Mouse (Mus musculus): ENCODE results near the gene Rgs12.

Gene Rgs12

DNA sequence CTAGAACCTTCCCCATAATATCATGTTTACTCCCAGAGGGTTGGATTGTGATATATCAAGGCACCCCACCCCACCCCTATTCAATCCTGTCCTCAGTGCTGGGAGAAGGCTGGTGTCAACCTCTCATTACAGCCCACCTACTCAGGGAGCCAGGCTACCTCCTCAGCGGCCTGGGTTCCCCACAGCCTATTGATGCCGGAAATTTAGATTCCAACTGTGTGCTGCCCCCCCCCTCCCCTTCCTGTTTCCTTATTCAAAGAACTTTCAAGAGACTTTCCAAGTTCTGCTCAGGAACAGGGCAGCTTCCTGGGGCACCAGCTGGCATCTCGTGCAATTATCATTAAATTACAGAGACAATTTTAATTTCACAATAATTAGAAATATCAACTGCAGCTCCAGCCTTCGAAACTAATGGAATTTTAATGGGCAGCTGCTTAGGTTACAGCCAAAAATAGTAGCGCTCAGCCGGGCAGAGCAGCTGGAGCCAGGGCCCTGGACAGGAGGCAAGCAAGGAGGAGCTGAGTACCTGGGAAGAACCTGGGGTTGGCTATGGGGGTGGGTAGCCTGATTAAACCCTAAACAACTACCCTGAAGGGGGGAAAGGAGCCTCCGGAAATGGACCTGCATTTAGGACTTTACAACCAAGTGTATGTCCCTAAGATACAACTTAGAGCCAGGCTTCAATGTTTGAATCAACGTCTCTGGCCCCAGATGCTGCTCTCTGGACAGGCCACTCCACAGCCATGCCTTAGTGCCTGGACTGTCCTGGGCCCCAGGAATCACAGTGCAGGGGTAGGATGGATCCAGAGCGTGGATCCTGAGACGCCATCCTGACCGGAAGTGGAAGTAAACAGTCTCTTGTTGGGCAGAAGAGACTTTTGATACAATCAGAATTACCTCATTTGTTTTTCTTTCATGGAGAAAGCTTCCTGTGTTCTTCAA, 17.5 kb upstream of the Rgs12 start:
- DNase-seq = peak; percentile 55

DNA sequence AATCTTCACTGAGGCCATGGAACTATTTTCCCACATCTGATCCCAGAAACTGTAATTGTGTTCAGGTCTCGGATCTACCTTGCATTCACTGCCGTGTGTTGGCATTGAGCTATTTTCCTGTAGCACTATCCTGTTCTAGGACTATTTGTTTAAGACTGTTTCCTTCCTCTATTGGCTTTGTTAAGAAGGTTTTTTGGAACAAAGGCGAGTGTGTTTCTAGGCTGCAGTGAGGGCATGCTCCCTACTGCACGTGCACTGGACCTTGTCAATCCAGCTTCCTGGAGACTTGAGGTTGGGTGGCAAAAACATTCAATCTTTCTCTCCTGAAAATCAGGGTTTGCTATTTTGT, 16.8 kb upstream of the Rgs12 start:
- peak; percentile 51 for DNase-seq

DNA sequence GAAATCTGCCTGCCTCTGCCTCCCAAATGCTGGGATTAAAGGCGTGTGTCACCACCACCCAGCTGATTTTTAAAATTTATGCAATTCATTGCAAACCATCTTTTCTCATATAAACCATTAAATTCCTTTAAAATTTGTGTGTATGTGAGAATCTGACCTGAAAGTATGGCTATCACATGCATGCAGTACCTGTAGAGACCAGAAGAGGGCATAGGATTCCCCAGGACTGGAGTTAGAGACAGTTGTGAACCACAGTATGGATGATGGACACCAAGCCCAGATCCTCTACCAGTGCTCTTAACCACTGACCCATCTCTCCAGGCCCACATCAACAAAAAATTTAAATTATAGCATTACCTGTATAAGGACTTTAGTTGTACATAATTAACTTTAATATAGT, 15.8 kb upstream of the Rgs12 start:
- no peak for DNase-seq

DNA sequence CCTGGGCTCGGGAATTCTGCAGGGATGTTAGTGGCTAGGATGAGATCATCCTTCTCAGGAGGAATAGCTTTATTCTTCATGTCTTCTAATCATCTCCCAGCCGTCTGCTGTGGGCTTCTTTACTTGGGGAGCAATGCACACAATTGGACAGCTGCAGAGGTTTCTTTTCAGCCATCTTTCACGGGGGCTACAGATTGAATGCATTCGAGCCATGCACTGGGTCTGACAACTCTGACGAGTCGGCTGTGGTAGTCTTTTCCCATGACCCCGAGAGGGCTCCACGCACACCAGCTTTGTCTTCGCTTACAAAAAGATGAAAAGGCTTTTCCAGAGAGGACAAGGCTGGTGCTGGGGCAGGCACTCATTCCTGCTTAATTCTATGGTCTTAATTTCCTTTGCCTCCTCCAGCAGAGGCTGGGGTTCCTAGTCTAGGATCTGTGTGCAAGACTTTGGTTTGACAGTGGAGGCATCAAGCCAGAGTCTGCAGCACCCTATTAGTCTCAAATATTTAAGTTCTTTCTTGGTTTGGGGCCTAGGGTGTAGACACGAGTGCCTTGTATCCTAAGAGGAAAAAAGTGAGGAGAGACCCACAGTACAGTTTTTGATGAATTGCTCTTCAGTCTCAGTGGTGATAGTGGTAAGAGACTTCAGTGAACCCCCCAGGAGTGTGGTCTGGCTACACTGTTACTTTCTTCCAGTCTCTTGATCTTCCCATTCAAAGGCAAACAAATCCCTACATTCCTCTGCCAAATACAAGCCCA, 7.4 kb upstream of the Rgs12 start:
- no peak for DNase-seq

DNA sequence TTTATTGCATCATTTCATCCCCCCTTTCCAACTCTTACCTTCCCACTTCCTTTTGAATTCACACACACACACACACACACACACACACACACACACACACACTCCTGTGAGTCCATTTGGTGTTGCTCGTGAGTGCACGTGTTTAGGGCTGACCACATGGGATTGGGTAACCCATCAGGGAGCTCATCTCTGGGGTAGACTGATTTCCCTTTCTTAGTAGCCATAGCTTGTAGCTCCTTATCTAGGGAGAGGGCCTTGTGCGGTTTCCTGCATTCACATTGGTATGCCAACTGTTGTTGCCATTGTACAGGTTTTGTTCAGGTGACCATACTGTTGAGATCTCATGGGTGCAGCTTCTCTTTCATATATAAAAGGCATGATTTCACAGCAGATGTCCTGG, 5.8 kb upstream of the Rgs12 start:
- no peak for DNase-seq

DNA sequence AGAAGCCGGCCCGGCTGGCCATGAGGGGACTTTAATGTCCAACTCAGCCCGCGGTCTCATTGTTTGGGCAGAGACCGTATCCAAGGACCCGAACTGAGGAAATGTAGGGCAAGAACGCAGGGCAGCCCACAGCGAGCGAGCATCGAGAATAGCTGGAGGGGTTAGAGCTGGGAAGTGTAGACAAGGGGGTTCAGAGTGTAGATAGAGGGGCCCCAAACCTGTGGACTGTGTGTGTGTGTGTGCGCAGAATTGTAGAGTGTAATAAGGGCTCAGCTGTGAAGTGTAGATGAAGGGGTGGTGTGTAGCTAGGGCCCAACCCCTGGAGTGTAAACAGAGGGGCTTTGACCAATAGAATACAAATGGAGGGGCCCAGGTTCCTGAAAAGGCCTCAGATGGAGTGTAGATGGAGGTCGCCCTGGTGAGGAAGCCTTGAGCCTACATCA, 545 bp downstream of the Rgs12 start:
- no peak for DNase-seq

DNA sequence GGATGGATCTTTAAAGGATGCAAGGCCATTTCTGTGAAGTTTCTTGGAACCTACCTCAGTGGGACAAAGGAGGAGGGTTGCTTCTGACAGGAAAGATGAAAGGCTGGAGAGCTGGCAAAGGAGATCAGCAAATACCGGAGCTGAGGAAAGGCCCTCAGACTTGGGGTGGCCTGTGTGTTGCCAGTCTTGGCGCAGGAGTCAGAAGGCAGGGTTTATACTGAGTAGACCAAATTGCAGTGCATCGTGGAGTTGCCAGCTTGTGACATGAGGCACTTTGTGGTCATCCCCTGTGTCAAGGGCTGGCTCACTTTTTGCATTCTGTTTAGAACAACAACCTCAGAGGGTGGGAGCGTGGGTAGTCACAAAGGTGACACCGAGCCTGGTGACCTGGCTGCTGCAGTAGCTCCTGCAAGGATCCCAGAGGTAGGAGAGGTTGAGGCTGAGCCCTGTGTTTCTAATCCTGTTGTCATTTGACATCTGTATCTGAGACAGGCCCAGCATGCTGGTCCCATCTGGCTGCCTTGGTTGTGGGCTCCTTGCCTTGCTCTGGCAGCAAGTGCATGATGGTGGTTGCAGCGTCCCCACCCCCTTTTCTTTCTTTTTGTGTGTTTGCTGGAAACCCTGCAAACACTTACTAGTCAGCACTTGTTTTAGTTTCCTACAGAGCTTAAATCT, 1.4 kb downstream of the Rgs12 start:
- no peak for DNase-seq

DNA sequence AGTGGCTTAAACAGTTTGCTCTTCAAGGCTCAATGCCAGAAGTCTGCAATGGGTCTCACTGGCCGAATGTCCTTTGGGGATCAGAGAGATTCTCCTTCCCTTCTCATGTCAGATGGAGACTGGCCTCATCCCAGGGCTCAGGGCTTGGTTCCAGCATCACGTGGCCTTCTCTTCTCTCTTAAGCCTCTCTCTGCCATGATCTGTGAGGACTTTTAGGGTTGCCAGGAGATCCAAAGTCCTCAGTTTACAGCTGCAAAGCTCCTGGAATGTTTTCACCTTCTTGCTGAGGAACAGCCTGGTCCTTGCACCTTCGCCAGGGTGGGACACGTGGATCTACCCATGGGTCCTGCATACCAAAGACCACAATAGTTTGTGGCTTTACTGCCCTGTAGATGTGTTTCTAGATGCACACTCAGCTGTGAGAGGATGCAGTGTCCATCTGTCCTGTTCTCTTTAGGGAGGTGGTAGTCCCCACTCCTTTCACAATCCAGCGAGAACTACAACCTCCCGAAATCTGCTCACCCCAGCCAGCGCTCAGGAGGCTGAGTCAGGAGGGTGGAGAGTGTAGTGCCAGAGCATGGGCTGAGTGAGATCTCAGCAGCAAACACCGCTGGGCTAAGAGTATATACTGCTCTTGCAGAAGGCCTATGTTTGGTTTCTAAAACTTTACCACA, 2.1 kb downstream of the Rgs12 start:
- DNase-seq = peak; percentile 66

DNA sequence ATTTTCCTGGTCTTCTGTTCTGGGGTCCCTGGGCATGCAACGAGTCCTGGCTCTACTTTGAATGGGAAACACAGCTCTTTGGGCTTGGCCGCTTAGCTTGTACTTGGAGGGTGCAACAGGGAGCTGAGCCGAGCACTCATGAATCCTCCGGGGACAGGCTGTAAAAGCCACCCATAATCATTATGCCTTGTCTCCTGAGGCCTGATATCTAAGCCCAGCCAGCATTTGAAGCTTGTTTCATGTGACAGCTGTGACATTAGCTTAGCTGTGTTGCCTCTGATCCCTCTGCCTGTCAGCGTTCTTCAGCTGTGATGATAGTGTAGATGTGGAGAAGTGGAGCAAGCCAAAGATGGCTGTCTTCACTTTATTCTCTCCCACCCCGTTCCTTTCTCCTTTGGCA, 5.3 kb downstream of the Rgs12 start:
- DNase-seq = no peak

DNA sequence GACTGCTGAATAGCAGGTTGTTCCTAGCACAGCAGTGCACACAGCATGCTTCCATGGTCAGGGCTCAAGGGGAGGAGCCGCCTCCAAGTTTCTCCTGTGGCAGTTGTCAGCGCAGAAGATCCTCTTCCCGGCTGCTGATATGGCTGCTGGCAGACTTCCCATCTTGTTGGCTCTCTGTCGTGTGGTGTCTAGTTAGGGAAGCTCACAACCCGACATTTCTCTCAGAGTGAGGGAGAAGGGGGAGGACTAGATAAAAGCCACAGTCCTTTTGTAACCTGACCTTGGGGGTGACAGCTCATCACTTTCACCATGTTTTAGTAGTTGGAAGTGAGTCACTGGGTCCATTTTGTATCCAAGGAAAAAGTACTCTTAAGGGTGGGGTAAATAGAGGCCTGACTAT, 6.4 kb downstream of the Rgs12 start:
- peak; percentile 65 for DNase-seq

DNA sequence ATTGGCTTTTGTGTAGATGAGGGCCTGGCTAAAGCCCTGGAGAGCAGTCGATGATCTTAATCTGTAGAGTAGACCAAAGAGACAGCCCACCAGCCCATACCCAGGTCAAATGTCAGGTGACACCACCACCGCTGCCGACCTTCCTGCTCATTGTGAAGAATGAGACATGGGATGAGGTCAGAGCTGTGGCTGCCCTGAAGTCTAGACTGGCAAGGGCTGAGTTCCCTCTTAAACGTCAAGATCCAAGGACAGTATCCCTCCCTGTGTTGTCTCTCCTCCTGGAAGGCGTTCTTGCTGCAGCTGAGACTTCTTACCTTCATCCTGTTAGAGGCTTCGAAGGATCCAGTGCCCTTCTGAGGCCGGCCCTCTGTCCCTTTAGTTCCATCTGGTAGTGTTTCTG, 6.9 kb downstream of the Rgs12 start:
- DNase-seq = no peak

DNA sequence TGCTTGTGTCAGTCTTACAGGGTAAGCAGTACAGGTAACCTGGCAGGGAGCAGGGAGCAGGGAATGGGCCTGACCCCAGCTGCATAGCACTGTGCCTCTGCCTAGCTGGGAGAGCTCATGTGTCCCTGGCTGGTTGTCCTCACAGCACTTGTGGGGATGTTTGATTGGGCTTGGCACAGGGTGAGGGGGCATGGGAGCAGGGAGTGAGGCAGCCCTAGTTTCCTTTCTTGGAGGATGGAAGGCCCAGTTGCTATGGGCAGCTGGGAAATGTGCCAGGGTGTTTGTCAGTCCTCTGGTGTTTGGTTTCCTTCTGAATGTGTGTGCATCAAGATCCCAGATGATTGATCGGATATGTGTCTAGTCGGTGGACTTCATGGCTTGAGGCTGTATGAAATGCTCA, 7.8 kb downstream of the Rgs12 start:
- peak; percentile 79 for DNase-seq

DNA sequence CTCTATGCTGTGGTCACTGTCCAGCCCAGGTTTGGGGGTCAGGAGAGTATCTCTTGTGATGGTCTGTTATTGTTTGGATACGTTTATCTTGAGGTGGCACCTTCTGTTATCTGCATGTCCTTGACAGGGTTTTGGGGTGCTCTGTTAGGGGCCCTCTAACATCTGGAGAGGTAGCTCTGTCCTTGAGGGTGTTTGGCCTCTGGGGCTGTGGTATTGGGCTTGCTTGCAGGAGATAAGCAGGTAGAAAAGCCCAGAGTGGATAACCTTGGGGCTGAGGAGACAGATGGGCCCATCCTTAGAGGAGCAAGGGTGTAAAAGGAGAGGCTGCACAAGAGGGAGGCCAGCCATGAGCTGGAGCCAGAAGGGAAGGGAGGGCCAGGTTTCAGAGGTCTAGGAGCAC, 10.8 kb downstream of the Rgs12 start:
- DNase-seq = no peak

DNA sequence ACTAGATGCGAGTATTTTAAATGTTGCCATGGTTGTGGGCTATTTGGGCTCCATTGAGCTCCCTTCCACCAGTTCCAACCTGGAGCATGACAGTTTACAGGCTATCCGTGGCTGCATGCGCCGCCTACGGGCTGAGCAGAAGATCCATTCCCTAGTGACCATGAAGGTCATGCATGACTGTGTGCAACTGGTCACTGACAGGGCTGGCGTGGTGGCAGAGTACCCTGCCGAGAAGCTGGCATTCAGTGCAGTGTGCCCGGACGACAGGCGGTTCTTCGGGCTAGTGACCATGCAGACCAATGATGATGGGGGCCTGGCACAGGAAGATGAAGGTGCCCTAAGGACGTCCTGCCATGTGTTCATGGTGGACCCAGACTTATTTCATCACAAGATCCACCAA, 16.3 kb downstream of the Rgs12 start:
- DNase-seq = no peak

DNA sequence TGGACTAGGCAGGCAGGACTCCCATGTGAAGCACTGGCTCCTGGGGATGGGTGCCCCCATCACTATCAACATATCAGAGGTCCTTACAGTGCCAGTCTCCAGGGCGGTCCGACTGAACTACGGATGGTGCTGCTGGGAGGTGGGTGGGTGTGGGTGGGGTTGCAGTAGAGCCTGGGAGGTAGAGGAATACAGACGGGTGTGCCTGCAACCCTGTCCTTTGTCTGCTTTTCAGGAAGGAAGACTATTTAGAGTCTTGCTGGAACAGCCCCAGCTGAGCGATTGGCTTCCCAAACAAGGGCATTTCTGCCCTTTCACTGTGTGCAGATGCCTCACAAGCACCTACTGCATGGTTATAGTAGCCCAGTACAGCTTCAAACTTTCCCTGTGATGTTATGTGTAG, 19.1 kb downstream of the Rgs12 start:
- DNase-seq = peak; percentile 78

DNA sequence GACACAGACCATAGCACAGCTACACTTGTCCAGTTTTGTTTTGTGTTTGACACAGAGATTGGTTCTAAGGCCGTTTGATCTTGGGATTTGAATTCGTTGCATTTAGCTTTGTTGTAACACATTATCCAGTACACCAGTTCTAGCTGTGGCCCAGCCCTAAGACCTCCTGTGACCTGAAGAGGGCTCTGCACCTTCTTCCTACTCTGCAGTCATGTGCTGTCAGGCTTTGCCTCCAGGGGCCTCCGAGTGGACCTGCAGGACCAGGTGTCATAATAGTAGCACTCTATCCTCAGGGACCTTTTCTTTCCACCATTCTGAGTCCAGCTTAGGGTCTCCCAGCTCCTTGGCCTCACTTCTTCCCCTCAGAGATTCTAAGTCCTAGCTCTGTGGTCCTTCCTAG, 23.2 kb downstream of the Rgs12 start:
- no peak for DNase-seq

DNA sequence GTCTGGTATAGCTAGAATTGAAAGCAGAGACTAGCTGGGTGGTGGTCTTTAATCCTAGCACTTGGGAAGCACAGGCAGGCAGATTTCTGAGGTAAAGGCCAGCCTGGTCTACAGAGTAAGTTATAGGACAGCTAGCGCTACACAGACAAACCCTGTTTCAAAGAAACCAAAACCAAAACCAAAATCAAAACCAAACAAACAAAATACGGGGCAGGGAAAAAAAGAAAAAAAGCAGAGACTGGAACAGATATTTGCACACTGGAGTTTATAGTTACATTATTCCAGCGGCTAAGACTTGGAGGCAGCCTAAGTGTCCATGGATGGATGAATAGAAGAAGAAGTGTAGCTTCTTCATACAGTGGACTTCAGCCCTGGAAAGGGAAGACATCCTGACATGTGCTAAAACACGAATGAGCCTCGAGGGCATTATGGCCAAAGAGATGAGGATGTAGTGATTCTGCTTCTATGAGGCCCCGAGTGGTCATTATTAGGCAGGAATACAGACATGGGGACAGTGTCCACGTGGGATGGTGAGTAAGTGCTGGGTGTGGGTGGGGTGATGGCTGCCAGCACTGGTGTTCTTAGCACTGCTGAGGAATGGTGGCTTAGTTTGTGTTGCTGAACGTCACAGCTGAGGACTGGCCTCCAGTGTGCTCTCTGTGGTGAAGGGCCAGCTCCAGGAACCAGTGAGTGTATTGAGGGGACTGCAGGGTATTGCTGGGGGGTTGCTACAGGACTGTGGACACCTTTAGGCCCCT, 24.5 kb downstream of the Rgs12 start:
- no peak for DNase-seq

DNA sequence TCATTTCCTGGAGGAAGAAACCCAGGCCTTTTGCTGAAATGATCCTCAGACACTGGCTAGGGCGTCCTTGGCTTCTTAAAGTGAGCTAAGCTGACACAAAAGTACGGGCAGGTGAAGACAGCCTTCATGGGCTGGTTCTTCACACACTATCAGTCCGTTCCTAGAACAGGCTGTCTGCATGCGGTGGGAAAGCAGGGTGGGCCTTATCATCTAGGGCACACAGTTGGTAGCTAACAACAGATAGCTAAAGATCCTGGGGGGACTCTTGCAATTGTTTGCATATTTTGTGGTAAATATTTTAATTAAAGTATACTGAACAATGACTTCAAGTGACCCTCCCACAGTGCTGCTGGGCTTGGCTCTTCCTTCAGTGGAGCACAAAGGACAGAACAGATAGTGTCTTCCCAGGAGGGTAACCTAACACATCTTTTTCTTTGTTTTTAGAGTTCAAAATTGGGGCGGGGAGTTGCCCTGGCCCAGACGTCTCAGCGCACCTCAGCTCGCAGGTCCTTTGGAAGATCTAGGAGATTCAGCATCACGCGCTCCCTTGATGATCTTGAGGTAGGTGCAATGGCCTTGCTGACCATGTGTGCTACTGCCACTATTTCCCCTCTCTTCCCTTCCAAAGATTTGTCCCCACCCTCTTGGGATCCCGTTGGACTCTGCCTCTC, 25.7 kb downstream of the Rgs12 start:
- DNase-seq = no peak

DNA sequence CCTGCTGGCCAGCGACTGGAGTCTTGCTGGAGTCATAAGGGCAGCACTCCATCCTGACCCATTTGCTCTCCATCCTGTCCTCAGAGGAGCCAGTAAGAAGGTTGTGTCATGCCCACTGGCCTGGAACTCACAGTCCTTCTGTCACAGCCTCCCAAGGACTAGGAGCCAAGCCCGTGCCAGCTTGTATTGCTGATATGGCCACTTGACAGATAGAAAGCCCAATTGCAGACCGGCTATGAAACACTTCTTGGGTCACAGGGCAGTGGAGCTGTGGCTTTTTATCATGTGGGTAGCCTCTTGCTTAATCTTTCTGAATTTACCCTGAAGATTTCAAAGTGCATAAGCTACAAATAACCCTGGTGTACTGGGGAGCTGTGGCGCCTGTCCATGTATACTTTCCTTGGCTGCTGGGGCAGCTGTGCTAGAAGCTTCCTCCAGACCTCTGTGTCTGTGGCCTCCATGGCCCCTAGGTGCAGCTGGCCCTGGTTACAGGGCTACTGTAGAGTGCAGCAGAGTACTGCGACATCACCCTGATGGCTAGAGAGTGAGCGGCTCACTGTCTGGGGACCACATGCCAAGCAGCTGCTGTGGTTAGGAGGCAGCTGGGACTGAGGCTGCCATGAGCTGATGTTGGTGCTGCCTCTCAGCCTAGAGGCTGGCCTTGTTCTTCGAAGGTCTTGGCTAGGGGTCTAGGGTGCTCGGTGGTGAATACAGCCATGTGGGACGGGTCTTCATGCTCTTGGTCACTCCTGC, 27.5 kb downstream of the Rgs12 start:
- DNase-seq = peak; percentile 32

DNA sequence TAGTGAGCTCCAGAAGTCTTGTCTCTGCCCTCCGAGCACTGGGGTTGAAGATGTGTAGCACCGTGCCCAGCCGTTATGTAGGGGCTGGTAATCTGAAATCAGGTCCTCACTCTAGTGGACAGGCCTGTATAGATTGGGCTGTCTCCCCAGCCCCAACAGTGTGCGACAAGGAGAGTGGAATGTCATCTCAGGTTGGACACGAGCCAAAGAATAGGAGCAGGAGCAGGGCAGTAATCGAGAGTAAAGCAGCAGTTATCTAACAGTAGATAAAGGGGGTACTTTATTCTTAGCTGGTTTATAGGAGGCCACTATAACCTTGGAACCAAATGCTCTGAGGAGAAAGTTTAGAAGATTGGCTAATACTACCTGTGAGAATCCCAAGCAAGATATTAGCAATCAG, 30.9 kb downstream of the Rgs12 start:
- DNase-seq = no peak

DNA sequence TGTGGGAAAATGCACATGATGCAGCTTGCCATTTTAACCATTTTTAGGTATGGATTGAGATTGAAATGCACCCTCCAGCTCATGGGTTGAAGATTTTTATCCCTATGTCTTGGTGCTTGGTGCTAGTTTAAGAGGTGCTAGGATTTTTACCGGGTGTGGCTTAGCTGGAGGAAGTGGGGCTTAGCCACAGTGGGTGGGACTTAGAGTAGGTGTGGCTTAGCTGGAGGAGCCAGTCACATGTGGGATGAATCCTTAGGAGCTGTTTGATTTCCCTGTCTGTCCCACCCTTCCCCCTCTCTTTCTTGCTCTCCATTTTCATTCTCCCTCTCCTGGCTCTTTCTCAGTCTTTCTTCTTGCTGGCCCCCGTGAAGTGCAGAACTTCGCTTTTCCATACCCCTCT, 32.5 kb downstream of the Rgs12 start:
- peak; percentile 48 for DNase-seq
